Mouse (Mus musculus): ENCODE data around the gene Sh3bp2.

DNA sequence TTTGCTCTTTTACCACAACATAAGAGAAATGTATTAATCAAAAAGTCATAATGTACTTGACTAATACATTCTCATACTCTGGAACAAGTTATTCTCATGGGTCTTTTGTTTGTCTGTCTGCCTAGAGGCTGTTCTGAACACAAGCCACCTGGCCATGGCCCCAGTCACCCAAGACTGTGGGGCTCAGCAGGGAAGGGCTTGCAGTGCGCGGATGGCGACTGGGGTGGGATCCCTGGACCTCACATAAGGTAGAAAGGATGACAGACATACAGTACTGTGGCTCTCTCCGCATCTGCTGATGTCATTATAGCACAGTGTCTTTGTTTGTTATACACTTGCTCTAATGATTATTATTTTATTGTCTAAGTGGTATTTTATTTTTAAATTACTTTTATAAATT is 65.1 kb downstream of the Sh3bp2 start:
- TF ChIP-seq CTCF (IDR thresholded peaks at IDR 0.05; ENCODE audit: control insufficient read depth, insufficient read depth, low read length) = no peak
- no peak for TF ChIP-seq POLR2A (IDR thresholded peaks at IDR 0.05; ENCODE audit: borderline replicate concordance, control insufficient read depth, low read depth, low read length)
